Mouse (Mus musculus): ENCODE data around the gene Cers1. TPM values are rescaled to one million over a fixed set of nuclear protein-coding genes. Genes with fewer than 3 reads are reported as not detected.
A peak's percentile ranks its signal among the peaks of the same experiment; 100 is the strongest.

Cers1 gene
- total and polyA plus RNA-seq, 3 experiments: 0.34 to 1.2 (median 0.64) TPM

GRCm38 (mm10) chr8:70370476-70370875, 54.9 kb downstream of the Cers1 start:
- no peak for TF ChIP-seq POLR2A (IDR thresholded peaks at IDR 0.05; ENCODE audit: insufficient read depth, low read depth, low read length)
- no peak for TF ChIP-seq EP300 (IDR thresholded peaks at IDR 0.05; ENCODE audit: insufficient read depth, low read depth, low read length)
- no peak for TF ChIP-seq CTCF (IDR thresholded peaks at IDR 0.05)
- no peak overlapping the region for H3K4me3 ChIP-seq
- H3K27ac ChIP-seq: no peak overlapping the region
- no peak overlapping the region for H3K9ac ChIP-seq (ENCODE audit: low read depth, low read length)
- intact Hi-C loops (cut with DNase I): no loop called here
- no peaks in the 10 kb centered on the region for H3K4me1 ChIP-seq (ENCODE audit: control insufficient read depth, insufficient read depth, low read length)
- peaks cover 13% of the 10 kb centered on the region for H3K27me3 ChIP-seq (ENCODE audit: control insufficient read depth, insufficient read depth, low read length)
- no peaks in the 10 kb centered on the region for H3K79me2 ChIP-seq (replicated peaks; ENCODE audit: control insufficient read depth, insufficient read depth, low read length)
- peak in 1 of 2 experiments; percentile 40 for DNase-seq
- no peaks in the 10 kb centered on the region for H3K36me3 ChIP-seq (ENCODE audit: control insufficient read depth, insufficient read depth, low read length)
- 59% methylated on average over 7 of the region's 7 CpGs for WGBS

GRCm38 (mm10) chr8:70371951-70372350, 56.4 kb downstream of the Cers1 start:
- Histone ChIP-seq H3K36me3 (ENCODE audit: control insufficient read depth, insufficient read depth, low read length) (no peaks in the 10 kb centered on the region), H3K79me2 (replicated peaks; ENCODE audit: control insufficient read depth, insufficient read depth, low read length) (no peaks in the 10 kb centered on the region), H3K4me1 (ENCODE audit: control insufficient read depth, insufficient read depth, low read length) (no peaks in the 10 kb centered on the region), H3K27ac (no peak overlapping the region), H3K9ac (ENCODE audit: low read depth, low read length) (no peak overlapping the region), H3K4me3 (no peak overlapping the region), H3K27me3 (ENCODE audit: control insufficient read depth, insufficient read depth, low read length) (peaks cover 20% of the 10 kb centered on the region)
- no peak for DNase-seq
- TF ChIP-seq CTCF (IDR thresholded peaks at IDR 0.05) (no peak), EP300 (IDR thresholded peaks at IDR 0.05; ENCODE audit: insufficient read depth, low read depth, low read length) (no peak), POLR2A (IDR thresholded peaks at IDR 0.05; ENCODE audit: insufficient read depth, low read depth, low read length) (no peak)
- 28% methylated on average over 6 of the region's 6 CpGs for WGBS
- intact Hi-C loops (cut with DNase I): no loop called here

GRCm38 (mm10) chr8:70373397-70374317, 58.1 kb downstream of the Cers1 start, which contains the start of gene Comp:
TSS of gene Comp (plus strand) at chr8:70373558.
- WGBS: 8% methylated on average over 47 of the region's 47 CpGs
- intact Hi-C loops (cut with DNase I): no loop called here
- Histone ChIP-seq H3K36me3 (ENCODE audit: control insufficient read depth, insufficient read depth, low read length) (no peaks in the 10 kb centered on the region), H3K9ac (ENCODE audit: low read depth, low read length) (no peak within 1 kb of the TSS), H3K79me2 (replicated peaks; ENCODE audit: control insufficient read depth, insufficient read depth, low read length) (no peaks in the 10 kb centered on the region), H3K4me3 (peak within 1 kb of the TSS; percentile 22; the same call in 1 of the 2 replicates), H3K4me1 (ENCODE audit: control insufficient read depth, insufficient read depth, low read length) (no peaks in the 10 kb centered on the region), H3K27me3 (ENCODE audit: control insufficient read depth, insufficient read depth, low read length) (peaks cover 20% of the 10 kb centered on the region), H3K27ac (no peak within 1 kb of the TSS)
- TF ChIP-seq POLR2A (IDR thresholded peaks at IDR 0.05; ENCODE audit: insufficient read depth, low read depth, low read length) (no peak), EP300 (IDR thresholded peaks at IDR 0.05; ENCODE audit: insufficient read depth, low read depth, low read length) (no peak), CTCF (IDR thresholded peaks at IDR 0.05) (no peak)
- no peak for DNase-seq

- no peak overlapping the region for H3K9ac ChIP-seq (ENCODE audit: low read depth, low read length)
- H3K79me2 ChIP-seq (replicated peaks; ENCODE audit: control insufficient read depth, insufficient read depth, low read length): no peaks in the 10 kb centered on the region
- H3K4me1 ChIP-seq (ENCODE audit: control insufficient read depth, insufficient read depth, low read length): no peaks in the 10 kb centered on the region
- peaks cover 20% of the 10 kb centered on the region for H3K27me3 ChIP-seq (ENCODE audit: control insufficient read depth, insufficient read depth, low read length)
- H3K4me3 ChIP-seq: peak overlapping the region; percentile 22; the same call in 1 of the 2 replicates
- H3K27ac ChIP-seq: no peak overlapping the region
- 2% methylated on average over 53 of the region's 53 CpGs for WGBS
- no peaks in the 10 kb centered on the region for H3K36me3 ChIP-seq (ENCODE audit: control insufficient read depth, insufficient read depth, low read length)
- no peak for TF ChIP-seq CTCF (IDR thresholded peaks at IDR 0.05)
- TF ChIP-seq EP300 (IDR thresholded peaks at IDR 0.05; ENCODE audit: insufficient read depth, low read depth, low read length): no peak
- TF ChIP-seq POLR2A (IDR thresholded peaks at IDR 0.05; ENCODE audit: insufficient read depth, low read depth, low read length): peak; percentile 36; the same call in 1 of the 2 replicates
- peak; percentile 76 to 79 for DNase-seq
- intact Hi-C loops (cut with DNase I): no loop called here
These were observed 58.8 kb downstream of the Cers1 start for GRCm38 (mm10) chr8:70374318-70374927.

GRCm38 (mm10) chr8:70375212-70375859, 59.8 kb downstream of the Cers1 start:
- peak in 1 of 2 experiments; percentile 43 for DNase-seq
- no peaks in the 10 kb centered on the region for H3K4me1 ChIP-seq (ENCODE audit: control insufficient read depth, insufficient read depth, low read length)
- intact Hi-C loops (cut with DNase I): no loop called here
- no peak overlapping the region for H3K27ac ChIP-seq
- peaks cover 20% of the 10 kb centered on the region for H3K27me3 ChIP-seq (ENCODE audit: control insufficient read depth, insufficient read depth, low read length)
- no peak overlapping the region for H3K4me3 ChIP-seq
- H3K36me3 ChIP-seq (ENCODE audit: control insufficient read depth, insufficient read depth, low read length): no peaks in the 10 kb centered on the region
- H3K79me2 ChIP-seq (replicated peaks; ENCODE audit: control insufficient read depth, insufficient read depth, low read length): no peaks in the 10 kb centered on the region
- WGBS: 8% methylated on average over 35 of the region's 35 CpGs
- H3K9ac ChIP-seq (ENCODE audit: low read depth, low read length): no peak overlapping the region
- TF ChIP-seq EP300 (IDR thresholded peaks at IDR 0.05; ENCODE audit: insufficient read depth, low read depth, low read length): no peak
- TF ChIP-seq CTCF (IDR thresholded peaks at IDR 0.05): no peak
- no peak for TF ChIP-seq POLR2A (IDR thresholded peaks at IDR 0.05; ENCODE audit: insufficient read depth, low read depth, low read length)
